Mouse (Mus musculus) bone marrow macrophage, adult 2 months (primary cell): ENCODE data around the gene Sorcs2.

ENCODE experiments used
- CTCF ChIP-seq: IDR thresholded peaks from 2 replicates; pipeline ENCODE4 v1.5.1; 2012; ENCODE audit warnings: low read depth, mild to moderate bottlenecking, low read length, moderate library complexity
- POLR2A ChIP-seq: IDR thresholded peaks from 2 replicates; pipeline ENCODE4 v1.6.1; 2012; ENCODE audit warnings: mild to moderate bottlenecking, low read depth, low read length, borderline replicate concordance

GRCm38 (mm10) chr5:36195436-36195835 lies 202.5 kb downstream of the Sorcs2 start:
- TF ChIP-seq POLR2A (no peak), CTCF (no peak)
